Mouse (Mus musculus): ENCODE results near the gene Cacna1c. TPM values are rescaled to one million over a fixed set of nuclear protein-coding genes. Genes with fewer than 3 reads are reported as not detected.

The Cacna1c gene
- polyA plus RNA-seq, 1 experiment from 2014 or later: 4.8 TPM

DNA sequence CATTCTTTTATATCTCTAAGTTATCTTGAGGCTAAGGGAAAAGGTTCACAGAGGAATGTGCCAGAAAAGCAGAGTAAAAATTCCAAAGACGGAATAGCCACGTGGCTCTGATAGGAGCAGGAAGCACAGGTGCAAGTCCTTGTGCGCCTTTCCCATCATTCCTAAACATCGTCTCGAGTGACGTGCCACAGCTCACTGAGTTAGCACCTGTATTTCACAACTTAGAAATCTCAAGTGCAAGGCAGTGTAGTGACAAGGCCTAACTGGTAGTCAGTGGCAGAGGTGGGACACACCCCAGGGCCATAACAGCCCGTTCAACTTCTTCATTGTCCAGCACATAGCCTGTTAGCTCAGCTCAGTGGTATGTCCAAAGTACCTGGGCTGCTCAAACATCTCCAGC lies 152.1 kb downstream of the Cacna1c start:
- H3K36me3 ChIP-seq (ENCODE audit: insufficient read depth, low read length): no peaks in the 10 kb centered on the region
- H3K4me2 ChIP-seq (replicated peaks; ENCODE audit: low read depth, low read length): no peak overlapping the region
- H3K27me3 ChIP-seq (replicated peaks; ENCODE audit: insufficient read depth, low read length): no peaks in the 10 kb centered on the region
- peaks cover 20% of the 10 kb centered on the region; the same call in 1 of the 2 replicates for H3K4me1 ChIP-seq (ENCODE audit: insufficient read depth, low read depth, low read length)
- no peak overlapping the region for H3K4me3 ChIP-seq (ENCODE audit: low read depth, low read length)
- peak; percentile 94 for ATAC-seq
- H3K9me3 ChIP-seq (ENCODE audit: low read length): no peaks in the 10 kb centered on the region
- DNase-seq (ENCODE audit: low spot score): peak; percentile 87
- TF ChIP-seq CTCF (IDR thresholded peaks at IDR 0.05) (no peak), EP300 (IDR thresholded peaks at IDR 0.05) (peak; percentile 86)
- H3K27ac ChIP-seq (ENCODE audit: low read length): peak overlapping the region; percentile 54; the same call in 1 of the 2 replicates
- no peak overlapping the region for H3K9ac ChIP-seq (replicated peaks; ENCODE audit: low read depth)
- 55% methylated on average over 7 of the region's 7 CpGs for WGBS

DNA sequence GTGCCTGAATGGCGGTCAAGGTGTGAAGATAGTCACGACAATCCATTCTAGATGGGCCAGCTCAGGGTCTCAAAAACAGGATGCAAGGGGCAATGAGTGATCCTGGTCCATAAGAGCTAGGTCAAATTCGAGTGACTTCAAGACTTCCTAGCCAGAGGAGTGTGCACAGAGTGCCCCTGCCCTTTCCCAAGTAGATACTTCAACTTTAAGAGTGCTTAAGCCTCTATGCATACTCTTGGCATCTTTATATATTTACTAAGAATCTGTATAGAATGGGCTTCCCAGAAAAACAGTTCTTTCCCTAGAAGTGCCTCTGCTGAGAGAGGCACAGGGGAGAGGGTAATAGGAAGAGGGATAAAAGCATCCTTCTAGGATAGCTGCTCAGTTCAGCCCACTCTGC lies 153.4 kb downstream of the Cacna1c start:
- H3K36me3 ChIP-seq (ENCODE audit: insufficient read depth, low read length): no peaks in the 10 kb centered on the region
- ATAC-seq (peak; percentile 64), DNase-seq (ENCODE audit: low spot score) (peak; percentile 79)
- H3K9me3 ChIP-seq (ENCODE audit: low read length): no peaks in the 10 kb centered on the region
- no peaks in the 10 kb centered on the region for H3K27me3 ChIP-seq (replicated peaks; ENCODE audit: insufficient read depth, low read length)
- 51% methylated on average over 3 of the region's 3 CpGs for WGBS
- TF ChIP-seq EP300 (IDR thresholded peaks at IDR 0.05) (peak; percentile 87), CTCF (IDR thresholded peaks at IDR 0.05) (no peak)
- no peak overlapping the region for H3K4me3 ChIP-seq (ENCODE audit: low read depth, low read length)
- no peak overlapping the region for H3K4me2 ChIP-seq (replicated peaks; ENCODE audit: low read depth, low read length)
- H3K4me1 ChIP-seq (ENCODE audit: insufficient read depth, low read depth, low read length): peaks cover 20% of the 10 kb centered on the region; the same call in 1 of the 2 replicates
- peak overlapping the region; percentile 17; the same call in 1 of the 2 replicates for H3K27ac ChIP-seq (ENCODE audit: low read length)
- H3K9ac ChIP-seq (replicated peaks; ENCODE audit: low read depth): no peak overlapping the region

DNA sequence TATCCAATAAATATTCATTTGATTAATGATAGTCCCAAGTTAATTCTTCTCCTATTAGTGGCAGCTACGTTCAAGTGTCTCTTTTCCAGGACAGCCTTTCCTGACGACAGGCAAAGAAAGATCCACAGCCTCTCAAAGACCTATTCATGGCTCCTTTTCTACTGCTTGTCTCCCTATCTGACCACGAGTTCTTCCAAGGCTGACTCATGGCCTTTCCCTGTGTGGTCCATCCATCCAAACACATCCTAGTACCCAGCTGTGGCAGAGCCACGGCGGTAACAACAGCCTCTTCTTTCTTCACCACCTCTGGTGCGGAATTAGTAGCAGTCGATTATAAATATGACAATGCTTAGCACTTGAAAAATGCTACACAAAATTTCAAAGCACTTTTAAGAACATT lies 155.3 kb downstream of the Cacna1c start:
- peaks cover 25% of the 10 kb centered on the region; the same call in 1 of the 2 replicates for H3K4me1 ChIP-seq (ENCODE audit: insufficient read depth, low read depth, low read length)
- no peak for TF ChIP-seq EP300 (IDR thresholded peaks at IDR 0.05)
- TF ChIP-seq CTCF (IDR thresholded peaks at IDR 0.05): no peak
- H3K9me3 ChIP-seq (ENCODE audit: low read length): no peaks in the 10 kb centered on the region
- H3K36me3 ChIP-seq (ENCODE audit: insufficient read depth, low read length): no peaks in the 10 kb centered on the region
- ATAC-seq (no peak), DNase-seq (ENCODE audit: low spot score) (no peak)
- no peak overlapping the region for H3K4me2 ChIP-seq (replicated peaks; ENCODE audit: low read depth, low read length)
- no peaks in the 10 kb centered on the region for H3K27me3 ChIP-seq (replicated peaks; ENCODE audit: insufficient read depth, low read length)
- no peak overlapping the region for H3K27ac ChIP-seq (ENCODE audit: low read length)
- H3K9ac ChIP-seq (replicated peaks; ENCODE audit: low read depth): no peak overlapping the region
- 57% methylated on average over 7 of the region's 7 CpGs for WGBS
- H3K4me3 ChIP-seq (ENCODE audit: low read depth, low read length): no peak overlapping the region

DNA sequence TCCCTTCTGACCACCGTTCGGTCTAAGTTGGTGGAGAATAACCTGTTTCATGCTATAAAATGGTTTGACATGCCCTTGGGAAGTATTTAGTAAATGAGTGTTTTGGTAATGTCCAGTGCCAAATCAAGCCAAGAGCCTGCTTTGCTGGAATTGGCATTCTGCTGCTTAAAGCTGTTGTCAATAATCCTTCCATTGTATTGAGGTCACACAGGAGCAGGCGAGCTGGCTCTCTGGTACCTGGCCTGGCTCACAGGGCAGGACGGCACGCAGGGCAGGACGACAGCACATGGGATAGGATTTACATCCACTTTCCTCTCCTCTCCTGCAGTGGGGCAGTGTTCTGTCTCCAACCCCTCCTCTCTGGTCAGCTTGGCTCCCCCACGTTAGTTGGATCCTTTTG lies 156.4 kb downstream of the Cacna1c start:
- Histone ChIP-seq H3K36me3 (ENCODE audit: insufficient read depth, low read length) (no peaks in the 10 kb centered on the region), H3K4me1 (ENCODE audit: insufficient read depth, low read depth, low read length) (peaks cover 25% of the 10 kb centered on the region; the same call in 1 of the 2 replicates), H3K4me2 (replicated peaks; ENCODE audit: low read depth, low read length) (no peak overlapping the region), H3K27ac (ENCODE audit: low read length) (no peak overlapping the region), H3K27me3 (replicated peaks; ENCODE audit: insufficient read depth, low read length) (no peaks in the 10 kb centered on the region), H3K9ac (replicated peaks; ENCODE audit: low read depth) (no peak overlapping the region), H3K9me3 (ENCODE audit: low read length) (no peaks in the 10 kb centered on the region), H3K4me3 (ENCODE audit: low read depth, low read length) (no peak overlapping the region)
- DNase-seq (ENCODE audit: low spot score) (no peak), ATAC-seq (no peak)
- TF ChIP-seq CTCF (IDR thresholded peaks at IDR 0.05) (no peak), EP300 (IDR thresholded peaks at IDR 0.05) (no peak)
- WGBS: 81% methylated on average over 7 of the region's 7 CpGs

DNA sequence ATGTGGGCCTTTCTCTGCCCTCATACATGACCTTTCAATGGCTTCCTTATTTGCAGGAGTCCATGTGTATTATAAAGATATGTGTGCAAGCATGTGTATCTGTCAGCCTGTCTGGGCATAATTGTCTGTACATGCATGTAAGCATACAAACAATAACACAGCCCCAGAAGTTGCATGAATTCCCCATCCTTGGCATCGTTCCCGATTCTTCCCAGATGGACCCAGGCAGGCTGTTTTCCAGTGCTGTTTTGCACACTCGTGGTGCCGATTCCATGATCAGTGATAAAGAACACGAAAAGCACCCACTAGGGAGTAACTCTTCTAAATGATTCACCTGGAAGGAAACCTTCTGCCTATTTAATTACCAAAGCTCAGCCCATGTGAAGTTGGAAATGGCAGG lies 156.9 kb downstream of the Cacna1c start:
- Histone ChIP-seq H3K9ac (replicated peaks; ENCODE audit: low read depth) (no peak overlapping the region), H3K27ac (ENCODE audit: low read length) (no peak overlapping the region), H3K9me3 (ENCODE audit: low read length) (no peaks in the 10 kb centered on the region), H3K36me3 (ENCODE audit: insufficient read depth, low read length) (no peaks in the 10 kb centered on the region), H3K4me3 (ENCODE audit: low read depth, low read length) (no peak overlapping the region), H3K4me1 (ENCODE audit: insufficient read depth, low read depth, low read length) (peaks cover 25% of the 10 kb centered on the region; the same call in 1 of the 2 replicates), H3K4me2 (replicated peaks; ENCODE audit: low read depth, low read length) (no peak overlapping the region), H3K27me3 (replicated peaks; ENCODE audit: insufficient read depth, low read length) (no peaks in the 10 kb centered on the region)
- TF ChIP-seq EP300 (IDR thresholded peaks at IDR 0.05) (no peak), CTCF (IDR thresholded peaks at IDR 0.05) (no peak)
- 72% methylated on average over 5 of the region's 5 CpGs for WGBS
- DNase-seq (ENCODE audit: low spot score) (peak; percentile 4), ATAC-seq (no peak)

DNA sequence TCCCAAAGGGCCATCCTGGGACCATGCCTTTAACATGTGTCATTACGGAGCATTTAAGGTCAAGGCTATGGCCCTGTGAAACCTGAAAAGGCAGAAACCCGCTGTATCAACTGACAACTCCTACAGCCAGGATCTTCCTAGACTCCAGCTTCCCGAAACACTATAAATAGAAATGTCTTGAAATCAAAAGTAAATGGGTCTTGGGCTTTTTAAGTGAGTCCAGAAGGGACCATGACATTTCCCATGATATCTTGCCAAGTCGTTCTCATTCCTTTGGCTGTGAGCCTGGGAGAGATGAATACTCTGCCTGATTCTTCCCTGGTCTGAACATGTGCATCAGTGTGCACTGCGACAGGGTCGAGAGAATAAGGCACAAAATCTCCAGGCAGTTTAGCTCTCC lies 158.4 kb downstream of the Cacna1c start:
- Histone ChIP-seq H3K27me3 (replicated peaks; ENCODE audit: insufficient read depth, low read length) (no peaks in the 10 kb centered on the region), H3K9ac (replicated peaks; ENCODE audit: low read depth) (no peak overlapping the region), H3K9me3 (ENCODE audit: low read length) (no peaks in the 10 kb centered on the region), H3K4me1 (ENCODE audit: insufficient read depth, low read depth, low read length) (peaks cover 17% of the 10 kb centered on the region; the same call in 1 of the 2 replicates), H3K4me2 (replicated peaks; ENCODE audit: low read depth, low read length) (no peak overlapping the region), H3K4me3 (ENCODE audit: low read depth, low read length) (no peak overlapping the region), H3K36me3 (ENCODE audit: insufficient read depth, low read length) (no peaks in the 10 kb centered on the region), H3K27ac (ENCODE audit: low read length) (peak overlapping the region; percentile 76)
- ATAC-seq: peak; percentile 50
- 34% methylated on average over 6 of the region's 6 CpGs for WGBS
- TF ChIP-seq CTCF (IDR thresholded peaks at IDR 0.05): no peak
- peak; percentile 42 for TF ChIP-seq EP300 (IDR thresholded peaks at IDR 0.05)
- peak; percentile 84 for DNase-seq (ENCODE audit: low spot score)

DNA sequence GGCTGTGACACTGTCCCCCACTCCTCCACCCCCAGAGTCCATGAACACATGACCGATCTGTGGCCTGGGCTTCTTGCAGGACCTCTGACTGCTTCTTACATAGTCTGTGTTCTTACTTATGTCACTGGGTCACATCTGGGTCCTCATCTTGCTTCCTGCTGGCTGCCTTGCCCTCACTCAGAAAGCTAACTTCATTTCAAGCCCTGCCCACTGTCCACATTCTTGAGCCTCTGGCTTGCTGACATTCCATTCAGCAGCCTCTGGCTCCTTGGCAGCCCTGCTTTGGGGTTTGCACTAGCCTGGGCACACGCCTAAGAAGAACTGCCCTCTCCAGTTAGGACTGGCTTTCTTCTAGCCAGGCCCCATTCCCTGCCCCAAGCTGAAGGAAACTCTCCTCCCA lies 159.2 kb downstream of the Cacna1c start:
- Histone ChIP-seq H3K9ac (replicated peaks; ENCODE audit: low read depth) (no peak overlapping the region), H3K27ac (ENCODE audit: low read length) (peak overlapping the region; percentile 76), H3K36me3 (ENCODE audit: insufficient read depth, low read length) (no peaks in the 10 kb centered on the region), H3K27me3 (replicated peaks; ENCODE audit: insufficient read depth, low read length) (no peaks in the 10 kb centered on the region), H3K4me3 (ENCODE audit: low read depth, low read length) (no peak overlapping the region), H3K9me3 (ENCODE audit: low read length) (no peaks in the 10 kb centered on the region), H3K4me2 (replicated peaks; ENCODE audit: low read depth, low read length) (no peak overlapping the region), H3K4me1 (ENCODE audit: insufficient read depth, low read depth, low read length) (peaks cover 14% of the 10 kb centered on the region; the same call in 1 of the 2 replicates)
- TF ChIP-seq EP300 (IDR thresholded peaks at IDR 0.05) (no peak), CTCF (IDR thresholded peaks at IDR 0.05) (no peak)
- 31% methylated on average over 2 of the region's 2 CpGs for WGBS
- ATAC-seq (peak; percentile 76), DNase-seq (ENCODE audit: low spot score) (peak; percentile 79)

Measured in lung, postnatal 0 days (tissue).